Mouse (Mus musculus): ENCODE measurements around the gene Lmo7. TPM values are rescaled to one million over a fixed set of nuclear protein-coding genes. Genes with fewer than 3 reads are reported as not detected.

Gene Lmo7
- polyA plus RNA-seq, 1 experiment: 6.6 TPM

- Histone ChIP-seq H3K27ac (replicated peaks; ENCODE audit: low read depth, low read length) (peak overlapping the region; percentile 90), H3K4me3 (ENCODE audit: insufficient read depth, low read depth, low read length) (no peak overlapping the region), H3K4me1 (ENCODE audit: control insufficient read depth, insufficient read depth, insufficient read length, low read length) (peaks cover 30% of the 10 kb centered on the region)
Observed at GRCm38 (mm10) chr14:101869145-101869544, 139.4 kb downstream of the Lmo7 start.

- Histone ChIP-seq H3K4me1 (ENCODE audit: control insufficient read depth, insufficient read depth, insufficient read length, low read length) (peaks cover 30% of the 10 kb centered on the region), H3K27ac (replicated peaks; ENCODE audit: low read depth, low read length) (peak overlapping the region; percentile 90), H3K4me3 (ENCODE audit: insufficient read depth, low read depth, low read length) (no peak overlapping the region)
Observed at GRCm38 (mm10) chr14:101869661-101870060, 139.9 kb downstream of the Lmo7 start.

DNA sequence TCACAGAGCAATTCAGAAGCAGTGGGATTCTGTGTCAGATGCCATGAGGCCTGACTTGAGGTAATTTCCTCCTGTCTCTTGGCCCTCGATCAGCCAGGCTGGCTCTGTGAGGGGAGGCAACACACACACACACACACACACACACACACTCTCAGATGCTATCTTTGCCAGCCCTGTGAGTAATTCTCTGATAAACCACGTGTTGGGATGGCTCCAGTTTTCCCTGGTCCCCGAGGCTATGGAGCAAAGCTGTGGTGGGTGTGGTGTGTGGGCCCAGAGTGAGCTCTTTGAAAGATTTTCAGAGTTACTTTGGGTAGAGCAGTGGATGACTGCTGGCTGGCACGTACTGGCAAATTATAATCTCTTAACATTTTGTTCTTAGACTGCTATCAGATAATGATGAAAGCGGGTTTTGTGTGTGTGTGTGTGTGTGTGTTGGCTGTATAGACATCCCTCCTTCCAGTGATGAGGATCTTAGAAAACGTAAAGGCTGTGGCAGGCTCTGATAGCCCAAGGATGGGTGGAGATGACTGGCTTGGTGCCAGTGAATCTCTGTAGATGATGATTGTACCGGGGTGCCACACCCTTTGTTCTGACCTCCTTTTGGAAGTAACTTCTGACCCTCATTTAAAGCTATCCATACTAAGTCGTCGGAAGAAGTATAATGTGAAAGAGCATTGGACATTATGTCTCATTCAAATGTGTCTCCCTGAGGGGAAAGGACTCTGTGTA lies 140.6 kb downstream of the Lmo7 start:
- peaks cover 30% of the 10 kb centered on the region for H3K4me1 ChIP-seq (ENCODE audit: control insufficient read depth, insufficient read depth, insufficient read length, low read length)
- peak overlapping the region; percentile 90 for H3K27ac ChIP-seq (replicated peaks; ENCODE audit: low read depth, low read length)
- no peak overlapping the region for H3K4me3 ChIP-seq (ENCODE audit: insufficient read depth, low read depth, low read length)

DNA sequence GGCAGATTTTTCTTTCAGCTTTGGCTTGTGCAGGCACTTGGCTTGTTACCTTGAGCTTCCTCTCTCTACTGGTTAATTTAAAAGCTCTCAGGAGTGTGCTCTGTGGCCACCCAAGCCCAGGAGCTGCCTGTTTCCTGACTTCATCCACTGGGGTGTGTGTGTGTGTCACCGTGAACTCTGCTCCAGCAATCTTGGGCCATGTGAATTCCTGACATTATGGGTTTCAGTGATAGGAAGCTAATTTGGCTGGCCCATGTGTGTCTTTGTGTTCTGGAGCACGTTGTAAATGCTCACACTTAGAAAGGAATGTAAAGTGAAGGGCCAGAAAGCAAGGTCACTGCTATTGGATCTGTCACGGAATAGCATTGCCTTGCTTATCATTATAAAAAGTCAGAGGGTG lies 143.1 kb downstream of the Lmo7 start:
- Histone ChIP-seq H3K4me3 (ENCODE audit: insufficient read depth, low read depth, low read length) (no peak overlapping the region), H3K27ac (replicated peaks; ENCODE audit: low read depth, low read length) (peak overlapping the region; percentile 88), H3K4me1 (ENCODE audit: control insufficient read depth, insufficient read depth, insufficient read length, low read length) (peaks cover 30% of the 10 kb centered on the region)

- Histone ChIP-seq H3K27ac (replicated peaks; ENCODE audit: low read depth, low read length) (peak overlapping the region; percentile 35), H3K4me3 (ENCODE audit: insufficient read depth, low read depth, low read length) (no peak overlapping the region), H3K4me1 (ENCODE audit: control insufficient read depth, insufficient read depth, insufficient read length, low read length) (peaks cover 11% of the 10 kb centered on the region)
Observed at GRCm38 (mm10) chr14:101878346-101879049, 148.7 kb downstream of the Lmo7 start.

- Histone ChIP-seq H3K4me1 (ENCODE audit: control insufficient read depth, insufficient read depth, insufficient read length, low read length) (peaks cover 9% of the 10 kb centered on the region), H3K27ac (replicated peaks; ENCODE audit: low read depth, low read length) (peak overlapping the region; percentile 66), H3K4me3 (ENCODE audit: insufficient read depth, low read depth, low read length) (no peak overlapping the region)
Observed at GRCm38 (mm10) chr14:101879050-101879694, 149.4 kb downstream of the Lmo7 start.

DNA sequence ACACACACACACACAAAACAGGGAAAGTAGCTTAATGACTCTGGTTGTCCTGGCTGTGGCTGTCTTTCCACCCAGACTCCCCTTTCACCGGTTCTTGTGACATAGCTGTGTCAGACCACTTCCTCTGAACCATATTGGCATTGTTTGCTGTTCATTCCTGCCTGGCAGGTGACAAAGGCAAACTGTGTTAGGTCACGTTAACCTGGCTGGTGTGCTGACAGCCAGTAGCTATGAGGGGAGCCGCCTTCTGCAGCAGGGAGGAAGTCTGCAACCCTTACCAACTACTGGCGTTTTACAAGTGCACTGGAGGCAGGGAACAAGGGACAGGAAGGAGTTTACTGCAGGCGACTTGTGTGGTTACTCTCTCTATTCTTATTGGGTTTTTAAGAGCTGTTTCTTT lies 153.2 kb downstream of the Lmo7 start:
- H3K27ac ChIP-seq (replicated peaks; ENCODE audit: low read depth, low read length): peak overlapping the region; percentile 49; the same call in 1 of the 2 replicates
- H3K4me1 ChIP-seq (ENCODE audit: control insufficient read depth, insufficient read depth, insufficient read length, low read length): peaks cover 9% of the 10 kb centered on the region
- no peak overlapping the region for H3K4me3 ChIP-seq (ENCODE audit: insufficient read depth, low read depth, low read length)

GRCm38 (mm10) chr14:101883787-101884186 lies 154.0 kb downstream of the Lmo7 start:
- no peak overlapping the region for H3K4me3 ChIP-seq (ENCODE audit: insufficient read depth, low read depth, low read length)
- H3K27ac ChIP-seq (replicated peaks; ENCODE audit: low read depth, low read length): no peak overlapping the region

GRCm38 (mm10) chr14:101886320-101886719 lies 156.6 kb downstream of the Lmo7 start:
- no peak overlapping the region for H3K4me3 ChIP-seq (ENCODE audit: insufficient read depth, low read depth, low read length)
- H3K4me1 ChIP-seq (ENCODE audit: control insufficient read depth, insufficient read depth, insufficient read length, low read length): peaks cover 3% of the 10 kb centered on the region; the same call in 1 of the 2 replicates
- H3K27ac ChIP-seq (replicated peaks; ENCODE audit: low read depth, low read length): no peak overlapping the region

More at GRCm38 (mm10) chr14:101883787-101884186, 154.0 kb downstream of the Lmo7 start:
- peaks cover 9% of the 10 kb centered on the region for H3K4me1 ChIP-seq (ENCODE audit: control insufficient read depth, insufficient read depth, insufficient read length, low read length)

DNA sequence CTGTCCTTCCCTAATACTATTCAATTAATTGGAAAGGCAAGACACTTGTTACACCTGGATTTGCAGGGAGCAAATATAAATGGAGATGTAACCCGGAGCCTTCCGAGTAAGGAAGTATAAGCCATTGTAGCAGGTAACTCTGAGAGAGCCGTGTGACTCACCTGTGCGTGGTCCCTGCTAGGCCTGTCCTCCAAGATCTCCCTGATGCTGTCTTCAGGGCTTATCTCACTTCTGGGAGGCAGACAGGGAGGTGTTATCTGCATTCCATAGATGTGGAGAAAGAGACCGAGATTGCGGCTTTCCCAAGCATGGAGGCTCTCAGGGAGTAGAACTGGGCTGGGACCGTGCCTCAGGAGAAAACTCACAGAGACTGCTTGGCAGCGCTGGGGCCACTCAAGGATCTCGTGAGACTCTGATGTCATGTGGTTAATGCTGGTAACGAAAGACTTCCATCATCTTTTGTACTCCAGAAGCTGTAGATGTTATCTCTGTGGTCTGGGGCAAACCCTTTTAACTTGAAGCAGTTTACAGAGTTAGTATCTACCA lies 162.2 kb downstream of the Lmo7 start:
- no peak overlapping the region for H3K4me3 ChIP-seq (ENCODE audit: insufficient read depth, low read depth, low read length)
- H3K27ac ChIP-seq (replicated peaks; ENCODE audit: low read depth, low read length): no peak overlapping the region
- no peaks in the 10 kb centered on the region for H3K4me1 ChIP-seq (ENCODE audit: control insufficient read depth, insufficient read depth, insufficient read length, low read length)

GRCm38 (mm10) chr14:101892496-101892895 lies 162.7 kb downstream of the Lmo7 start:
- Histone ChIP-seq H3K27ac (replicated peaks; ENCODE audit: low read depth, low read length) (no peak overlapping the region), H3K4me3 (ENCODE audit: insufficient read depth, low read depth, low read length) (no peak overlapping the region), H3K4me1 (ENCODE audit: control insufficient read depth, insufficient read depth, insufficient read length, low read length) (no peaks in the 10 kb centered on the region)

- no peak overlapping the region for H3K27ac ChIP-seq (replicated peaks; ENCODE audit: low read depth, low read length)
- H3K4me1 ChIP-seq (ENCODE audit: control insufficient read depth, insufficient read depth, insufficient read length, low read length): no peaks in the 10 kb centered on the region
- no peak overlapping the region for H3K4me3 ChIP-seq (ENCODE audit: insufficient read depth, low read depth, low read length)
Observed at GRCm38 (mm10) chr14:101893215-101893614, 163.5 kb downstream of the Lmo7 start.

DNA sequence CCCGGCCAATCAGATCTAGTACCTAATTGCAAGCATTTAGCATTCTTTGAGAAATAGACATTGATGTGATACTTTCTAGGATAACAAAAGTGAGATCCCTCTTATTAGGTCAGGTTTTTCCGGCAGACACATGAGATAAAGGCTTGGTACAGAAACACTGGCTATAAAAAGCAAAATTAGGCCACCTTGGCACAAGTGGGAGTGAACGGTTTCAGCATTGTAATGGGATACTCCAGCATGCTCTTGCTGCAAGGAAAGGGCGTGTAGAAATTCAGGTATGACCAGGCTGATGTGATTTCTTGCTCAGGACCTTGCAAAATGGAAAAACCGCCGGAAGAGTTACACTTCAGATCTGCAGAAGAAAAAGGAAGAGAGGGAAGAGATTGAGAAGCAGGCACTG lies 168.5 kb downstream of the Lmo7 start:
- Histone ChIP-seq H3K4me3 (ENCODE audit: insufficient read depth, low read depth, low read length) (no peak overlapping the region), H3K4me1 (ENCODE audit: control insufficient read depth, insufficient read depth, insufficient read length, low read length) (no peaks in the 10 kb centered on the region), H3K27ac (replicated peaks; ENCODE audit: low read depth, low read length) (no peak overlapping the region)

GRCm38 (mm10) chr14:101901496-101901895 lies 171.7 kb downstream of the Lmo7 start:
- Histone ChIP-seq H3K4me1 (ENCODE audit: control insufficient read depth, insufficient read depth, insufficient read length, low read length) (no peaks in the 10 kb centered on the region), H3K27ac (replicated peaks; ENCODE audit: low read depth, low read length) (no peak overlapping the region), H3K4me3 (ENCODE audit: insufficient read depth, low read depth, low read length) (no peak overlapping the region)

GRCm38 (mm10) chr14:101901976-101902375 lies 172.2 kb downstream of the Lmo7 start:
- Histone ChIP-seq H3K27ac (replicated peaks; ENCODE audit: low read depth, low read length) (no peak overlapping the region), H3K4me1 (ENCODE audit: control insufficient read depth, insufficient read depth, insufficient read length, low read length) (no peaks in the 10 kb centered on the region), H3K4me3 (ENCODE audit: insufficient read depth, low read depth, low read length) (no peak overlapping the region)
